Mouse (Mus musculus): ENCODE data around the gene Hoga1. TPM values are rescaled to one million over a fixed set of nuclear protein-coding genes. Genes with fewer than 3 reads are reported as not detected.
A peak's percentile ranks its signal among the peaks of the same experiment; 100 is the strongest.
"Not testable (repeated sequence)": the region's sequence is repeated elsewhere in the genome, so short reads cannot be mapped to it uniquely, and the experiment has no call there.

Hoga1 gene
- polyA plus RNA-seq, 1 experiment from 2014 or later: 50.6 TPM

DNA sequence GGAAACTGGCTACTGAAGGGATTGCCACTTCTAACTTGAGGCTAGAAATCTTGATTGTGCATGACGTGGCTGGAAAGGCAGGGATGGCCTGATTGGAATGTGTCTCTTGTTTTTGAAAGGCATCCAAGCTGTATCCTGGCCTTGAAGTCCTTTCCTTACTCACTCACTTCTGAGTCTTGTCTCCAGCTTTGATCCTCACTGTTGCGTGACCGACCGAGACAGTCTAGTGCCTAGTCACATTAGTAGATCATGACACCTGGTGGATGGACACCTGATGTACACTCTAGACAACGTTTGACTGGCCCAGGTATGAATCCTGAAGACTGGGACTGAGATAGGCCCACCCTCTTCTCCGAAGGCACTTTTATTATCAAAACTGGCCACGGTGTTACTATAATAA lies 27.4 kb downstream of the Hoga1 start:
- H3K27ac ChIP-seq (replicated peaks): peak overlapping the region; percentile 68
- H3K4me1 ChIP-seq (replicated peaks): no peaks in the 10 kb centered on the region; the same call in 1 of the 2 replicates
- H3K4me2 ChIP-seq: no peak overlapping the region
- no peak overlapping the region for H3K4me3 ChIP-seq (replicated peaks)
- no peaks in the 10 kb centered on the region for H3K9me3 ChIP-seq (replicated peaks)
- WGBS (ENCODE audit: insufficient replicate concordance): 66% methylated on average over 7 of the region's 7 CpGs
- 0 out of 2 replicates have a peak, but pooled peaks cover 7% of the 10 kb centered on the region for H3K36me3 ChIP-seq (replicated peaks)
- no peaks in the 10 kb centered on the region for H3K27me3 ChIP-seq
- ATAC-seq (ENCODE audit: insufficient read depth): no peak
- H3K9ac ChIP-seq: no peak overlapping the region

DNA sequence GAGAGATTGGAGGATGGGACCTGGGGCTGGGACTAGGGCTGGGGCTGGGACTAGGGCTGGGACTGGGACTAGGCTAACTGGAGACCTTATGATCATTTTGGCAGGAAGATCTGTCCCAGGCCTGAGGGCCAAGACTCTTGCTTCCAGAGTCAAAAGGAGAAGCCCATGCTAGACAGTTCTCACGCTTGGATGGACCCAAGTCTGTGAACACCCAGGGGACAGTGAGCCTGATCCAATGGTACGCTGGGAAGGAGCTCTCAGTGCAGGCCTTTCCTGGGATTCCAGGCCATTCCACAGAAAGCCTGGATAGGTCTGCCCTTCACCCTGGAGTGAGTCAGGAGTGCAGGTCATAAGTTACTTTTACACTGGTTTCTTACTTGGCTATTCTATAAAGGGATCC lies 29.6 kb downstream of the Hoga1 start:
- 68% methylated on average over 2 of the region's 2 CpGs for WGBS (ENCODE audit: insufficient replicate concordance)
- no peaks in the 10 kb centered on the region for H3K27me3 ChIP-seq

DNA sequence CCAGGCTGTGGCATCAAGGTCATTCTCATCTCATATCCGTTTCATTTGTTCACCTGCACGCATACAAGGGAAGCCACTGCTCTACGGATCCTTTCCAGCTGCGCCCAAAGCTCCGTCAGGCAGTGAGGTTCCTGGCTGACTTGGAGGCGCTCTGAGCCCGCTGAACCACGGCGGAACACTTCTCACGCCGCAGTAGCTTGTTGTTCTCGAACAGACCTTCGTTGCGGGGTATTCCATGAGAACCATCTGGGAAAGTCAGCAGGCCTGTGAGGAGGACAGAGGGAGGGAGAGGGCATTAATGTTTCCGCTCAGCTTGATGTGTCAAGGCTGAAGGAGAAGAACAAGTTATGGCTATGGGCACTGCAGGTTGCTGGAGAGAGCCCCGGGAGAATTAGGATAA lies 30.6 kb downstream of the Hoga1 start:
- no peaks in the 10 kb centered on the region for H3K27me3 ChIP-seq
- no peak overlapping the region for H3K4me3 ChIP-seq (replicated peaks)
- H3K4me1 ChIP-seq (replicated peaks): peaks cover 18% of the 10 kb centered on the region; the same call in 1 of the 2 replicates
- WGBS (ENCODE audit: insufficient replicate concordance): 84% methylated on average over 16 of the region's 16 CpGs
- H3K36me3 ChIP-seq (replicated peaks): no peaks in the 10 kb centered on the region
- no peaks in the 10 kb centered on the region for H3K9me3 ChIP-seq (replicated peaks)
- H3K27ac ChIP-seq (replicated peaks): no peak overlapping the region
- no peak overlapping the region for H3K4me2 ChIP-seq
- ATAC-seq (ENCODE audit: insufficient read depth): no peak
- H3K9ac ChIP-seq: no peak overlapping the region

More for the DNA sequence above, 29.6 kb downstream of the Hoga1 start:
- 0 out of 2 replicates have a peak, but pooled peaks cover 6% of the 10 kb centered on the region for H3K36me3 ChIP-seq (replicated peaks)
- no peaks in the 10 kb centered on the region for H3K9me3 ChIP-seq (replicated peaks)
- no peak overlapping the region for H3K4me2 ChIP-seq
- H3K4me3 ChIP-seq (replicated peaks): no peak overlapping the region
- H3K9ac ChIP-seq: no peak overlapping the region
- peaks cover 18% of the 10 kb centered on the region; the same call in 1 of the 2 replicates for H3K4me1 ChIP-seq (replicated peaks)
- no peak overlapping the region for H3K27ac ChIP-seq (replicated peaks)
- no peak for ATAC-seq (ENCODE audit: insufficient read depth)

DNA sequence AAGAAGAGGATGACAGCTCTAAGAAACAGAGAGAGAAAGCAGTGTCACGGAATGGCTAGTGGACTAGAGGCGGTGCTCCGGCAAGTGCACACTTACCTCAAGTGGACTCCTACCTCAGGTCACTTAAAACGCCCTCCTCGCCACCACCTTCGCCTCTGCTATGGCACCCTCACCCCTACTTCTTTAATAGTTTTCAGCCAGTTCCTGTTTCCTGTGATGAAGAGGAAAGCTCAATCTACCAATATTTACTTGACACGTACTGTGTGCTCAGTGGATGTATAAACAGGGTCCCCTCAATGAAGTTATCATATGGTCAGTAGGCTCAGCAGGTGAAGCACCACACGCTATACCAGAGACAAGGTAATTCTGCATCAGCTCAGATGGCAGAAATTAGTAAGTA lies 33.2 kb downstream of the Hoga1 start:
- Histone ChIP-seq H3K4me2 (no peak overlapping the region), H3K9me3 (replicated peaks) (no peaks in the 10 kb centered on the region), H3K27ac (replicated peaks) (no peak overlapping the region; the same call in 1 of the 2 replicates), H3K9ac (no peak overlapping the region), H3K4me3 (replicated peaks) (no peak overlapping the region), H3K4me1 (replicated peaks) (peaks cover 18% of the 10 kb centered on the region; the same call in 1 of the 2 replicates), H3K36me3 (replicated peaks) (no peaks in the 10 kb centered on the region), H3K27me3 (no peaks in the 10 kb centered on the region)
- ATAC-seq (ENCODE audit: insufficient read depth): no peak
- 74% methylated on average over 8 of the region's 8 CpGs for WGBS (ENCODE audit: insufficient replicate concordance)

DNA sequence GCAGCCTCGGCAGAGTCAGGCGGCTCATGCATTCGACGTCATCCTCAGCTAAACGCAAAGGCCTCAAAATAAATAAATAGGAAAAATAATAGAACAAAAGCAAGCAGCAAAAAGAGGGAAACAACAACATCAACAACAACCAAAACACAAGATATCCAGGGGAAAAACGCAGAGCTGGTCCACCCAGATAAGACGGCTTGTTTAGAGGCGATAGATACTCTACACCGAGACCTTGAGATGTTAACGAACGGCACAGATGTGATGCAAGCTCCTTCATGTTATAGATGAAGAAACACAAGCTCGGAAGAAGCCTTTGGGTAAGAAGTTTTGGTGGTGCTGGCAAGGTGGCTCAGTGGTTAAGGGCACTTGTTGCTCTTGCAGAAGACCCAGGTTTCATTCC lies 33.6 kb downstream of the Hoga1 start:
- ATAC-seq (ENCODE audit: insufficient read depth): peak; percentile 37; the same call in 1 of the 2 replicates
- Histone ChIP-seq H3K27me3 (no peaks in the 10 kb centered on the region), H3K9me3 (replicated peaks) (no peaks in the 10 kb centered on the region), H3K4me1 (replicated peaks) (peaks cover 18% of the 10 kb centered on the region; the same call in 1 of the 2 replicates), H3K4me3 (replicated peaks) (no peak overlapping the region), H3K4me2 (no peak overlapping the region), H3K27ac (replicated peaks) (no peak overlapping the region), H3K36me3 (replicated peaks) (no peaks in the 10 kb centered on the region), H3K9ac (no peak overlapping the region)
- WGBS (ENCODE audit: insufficient replicate concordance): 68% methylated on average over 12 of the region's 12 CpGs

DNA sequence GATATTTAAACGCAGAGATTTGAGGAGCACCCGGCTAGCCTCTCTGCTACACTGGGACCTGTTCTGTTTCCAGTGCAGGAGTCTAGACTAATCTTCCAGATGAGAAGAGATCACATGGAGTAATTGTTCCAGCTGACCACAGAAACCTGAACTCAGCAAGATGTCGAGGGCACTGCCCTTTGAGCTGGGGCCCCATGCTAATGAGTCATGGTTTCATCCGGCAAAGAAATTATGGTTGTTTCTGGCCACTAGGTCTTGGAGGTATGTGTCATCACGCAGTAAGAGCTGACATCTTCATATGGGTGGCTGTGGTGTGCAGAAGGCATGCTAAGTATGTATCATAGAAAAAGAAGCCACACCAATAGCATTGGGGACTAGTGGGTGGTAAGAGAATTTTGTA lies 34.5 kb downstream of the Hoga1 start:
- Histone ChIP-seq H3K4me3 (replicated peaks) (no peak overlapping the region), H3K9me3 (replicated peaks) (no peaks in the 10 kb centered on the region), H3K4me1 (replicated peaks) (peaks cover 18% of the 10 kb centered on the region; the same call in 1 of the 2 replicates), H3K4me2 (no peak overlapping the region), H3K36me3 (replicated peaks) (no peaks in the 10 kb centered on the region), H3K27me3 (no peaks in the 10 kb centered on the region), H3K27ac (replicated peaks) (no peak overlapping the region), H3K9ac (no peak overlapping the region)
- WGBS (ENCODE audit: insufficient replicate concordance): 62% methylated on average over 5 of the region's 5 CpGs
- no peak for ATAC-seq (ENCODE audit: insufficient read depth)

DNA sequence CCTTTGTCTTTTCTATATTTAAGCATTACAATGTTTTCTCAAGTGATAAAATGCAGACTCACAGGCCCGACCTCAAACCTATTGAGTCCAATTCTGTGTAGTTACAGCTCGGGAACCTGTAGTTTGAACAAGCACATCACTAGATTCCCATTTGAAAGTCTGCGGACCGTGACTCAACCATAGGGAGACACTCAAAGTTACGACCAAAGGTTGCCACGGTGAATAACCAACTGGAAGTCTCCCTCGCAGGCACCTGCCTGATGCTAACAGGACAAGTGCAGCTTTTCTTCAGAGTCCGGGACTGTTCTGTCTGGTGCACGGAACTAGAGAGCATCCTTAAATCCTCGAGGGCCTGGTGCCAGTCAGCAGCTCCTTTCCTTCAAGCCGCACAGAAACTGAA lies 35.1 kb downstream of the Hoga1 start:
- H3K9me3 ChIP-seq (replicated peaks): no peaks in the 10 kb centered on the region
- no peaks in the 10 kb centered on the region for H3K36me3 ChIP-seq (replicated peaks)
- H3K4me2 ChIP-seq: no peak overlapping the region
- no peak for ATAC-seq (ENCODE audit: insufficient read depth)
- 69% methylated on average over 11 of the region's 11 CpGs for WGBS (ENCODE audit: insufficient replicate concordance)
- H3K27me3 ChIP-seq: peaks cover under 1% of the 10 kb centered on the region; the same call in 1 of the 2 replicates
- no peak overlapping the region for H3K9ac ChIP-seq
- peaks cover 19% of the 10 kb centered on the region for H3K4me1 ChIP-seq (replicated peaks)
- H3K4me3 ChIP-seq (replicated peaks): no peak overlapping the region
- no peak overlapping the region for H3K27ac ChIP-seq (replicated peaks)

DNA sequence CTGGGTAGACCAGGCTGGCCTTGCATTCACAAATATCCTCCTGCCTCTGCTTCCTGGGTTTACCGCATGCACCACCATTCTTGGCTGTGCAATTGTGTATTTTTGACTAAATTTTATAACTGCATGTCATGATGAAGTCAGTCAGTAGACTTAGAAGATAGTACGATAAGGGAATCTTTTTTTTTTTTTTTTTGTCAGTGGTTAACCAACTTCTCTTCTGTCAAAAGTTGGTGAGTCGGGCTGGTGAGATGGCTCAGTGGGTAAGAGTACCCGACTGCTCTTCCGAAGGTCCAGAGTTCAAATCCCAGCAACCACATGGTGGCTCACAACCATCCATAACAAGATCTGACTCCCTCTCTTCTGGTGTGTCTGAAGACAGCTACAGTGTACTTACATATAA lies 36.2 kb downstream of the Hoga1 start:
- not testable (repeated sequence) for H3K36me3 ChIP-seq (replicated peaks); ATAC-seq (ENCODE audit: insufficient read depth)
- WGBS (ENCODE audit: insufficient replicate concordance): 63% methylated on average over 5 of the region's 5 CpGs

DNA sequence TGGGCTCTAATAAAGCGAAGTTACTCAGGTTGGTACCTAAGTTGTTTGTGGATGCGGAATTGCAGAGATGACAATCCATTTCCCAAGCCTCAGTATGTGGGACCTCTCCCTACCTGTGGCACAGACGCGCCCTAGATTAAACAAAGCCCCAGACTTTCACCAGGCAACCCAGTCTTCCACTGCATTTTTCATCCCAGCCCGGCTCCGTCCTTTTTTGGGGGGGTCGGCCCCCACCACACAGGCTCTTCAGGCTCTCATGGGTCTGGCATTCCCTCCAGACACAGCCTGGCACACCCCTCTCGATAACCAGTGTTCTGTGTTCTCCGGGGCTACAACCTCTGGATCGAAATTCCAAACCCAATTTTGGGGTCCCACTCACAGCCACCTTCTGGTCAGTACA lies 40.3 kb downstream of the Hoga1 start:
- no peaks in the 10 kb centered on the region for H3K36me3 ChIP-seq (replicated peaks)
- no peaks in the 10 kb centered on the region for H3K9me3 ChIP-seq (replicated peaks)
- H3K4me1 ChIP-seq (replicated peaks): peaks cover 21% of the 10 kb centered on the region
- peak overlapping the region; percentile 78 for H3K4me2 ChIP-seq
- peaks cover 7% of the 10 kb centered on the region for H3K27me3 ChIP-seq
- WGBS (ENCODE audit: insufficient replicate concordance): 15% methylated on average over 10 of the region's 10 CpGs
- peak overlapping the region; percentile 59 for H3K4me3 ChIP-seq (replicated peaks)
- no peak overlapping the region for H3K27ac ChIP-seq (replicated peaks)
- H3K9ac ChIP-seq: peak overlapping the region; percentile 47
- ATAC-seq (ENCODE audit: insufficient read depth): no peak

More for the DNA sequence above, 36.2 kb downstream of the Hoga1 start:
- H3K4me1 ChIP-seq (replicated peaks): peaks cover 29% of the 10 kb centered on the region
- H3K4me2 ChIP-seq; H3K9ac ChIP-seq; H3K27ac ChIP-seq (replicated peaks); H3K27me3 ChIP-seq; H3K9me3 ChIP-seq (replicated peaks); H3K4me3 ChIP-seq (replicated peaks): not testable (repeated sequence)

DNA sequence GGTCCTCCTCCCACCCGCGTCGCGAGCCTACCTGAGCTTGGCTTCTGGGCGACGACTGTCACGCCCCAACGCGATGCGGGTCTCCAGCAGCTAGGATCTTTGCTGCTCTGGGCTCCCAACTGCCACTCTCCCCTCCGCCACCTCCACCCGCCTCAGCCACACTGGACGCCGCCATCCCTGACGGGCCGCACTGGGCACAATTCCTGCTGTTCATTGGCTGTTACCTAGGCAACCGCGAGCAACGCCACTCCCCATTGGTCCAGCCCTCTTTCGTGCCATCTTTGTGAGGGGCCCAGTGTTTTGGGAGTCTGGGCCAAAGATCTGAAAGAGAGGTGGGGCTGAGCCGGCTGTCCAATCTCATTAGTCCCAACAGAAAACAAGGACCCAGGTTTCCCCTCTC lies 40.8 kb downstream of the Hoga1 start, which contains the start of gene Morn4:
Gene Morn4 (minus strand): TSS at position 192 of the 400 bp plus-strand sequence.
- Histone ChIP-seq H3K36me3 (replicated peaks) (no peaks in the 10 kb centered on the region), H3K4me1 (replicated peaks) (peaks cover 25% of the 10 kb centered on the region), H3K9ac (peak within 1 kb of the TSS; percentile 47), H3K4me3 (replicated peaks) (peak within 1 kb of the TSS; percentile 59), H3K27me3 (peaks cover 7% of the 10 kb centered on the region), H3K27ac (replicated peaks) (no peak within 1 kb of the TSS), H3K9me3 (replicated peaks) (no peaks in the 10 kb centered on the region), H3K4me2 (peak within 1 kb of the TSS; percentile 78)
- ATAC-seq (ENCODE audit: insufficient read depth): no peak
- under 1% methylated on average over 21 of the region's 21 CpGs for WGBS (ENCODE audit: insufficient replicate concordance)

DNA sequence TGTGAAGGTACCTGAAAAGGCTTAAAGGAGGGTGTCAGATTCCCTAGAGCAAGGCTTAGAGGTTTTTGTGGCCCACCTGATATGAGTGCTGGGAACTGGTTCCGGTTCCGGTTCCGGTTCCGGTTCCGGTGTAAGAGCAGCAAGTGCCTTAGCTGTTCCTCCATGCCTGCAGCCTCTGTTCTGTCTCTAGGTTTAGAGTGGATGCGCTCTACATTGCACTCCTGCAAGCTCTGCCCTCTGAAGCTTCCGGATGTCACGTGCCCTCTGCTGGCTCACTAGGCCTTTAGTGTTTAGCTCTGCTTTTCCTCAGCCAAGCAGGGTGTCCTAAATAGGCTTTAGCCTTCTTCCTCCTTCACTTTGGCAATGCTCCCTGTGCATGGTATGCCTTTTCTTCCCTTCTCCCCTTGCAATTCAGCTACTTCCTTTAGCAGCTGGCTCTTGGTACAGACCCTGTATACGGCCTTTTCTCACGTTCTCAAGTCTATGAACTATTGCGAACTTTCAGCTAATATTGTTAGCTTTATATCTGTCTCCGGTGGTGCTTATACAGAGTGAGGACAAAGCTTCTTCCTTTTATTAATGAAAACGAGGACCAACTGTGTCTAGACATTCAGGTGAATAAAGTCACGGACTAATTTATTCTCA lies 43.8 kb downstream of the Hoga1 start:
- H3K27ac ChIP-seq (replicated peaks): peak overlapping the region; percentile 90
- 14% methylated on average over 14 of the region's 14 CpGs for WGBS (ENCODE audit: insufficient replicate concordance)
- H3K4me1 ChIP-seq (replicated peaks): peaks cover 37% of the 10 kb centered on the region
- peaks cover 7% of the 10 kb centered on the region for H3K27me3 ChIP-seq
- peak overlapping the region; percentile 10; the same call in 1 of the 2 replicates for H3K9ac ChIP-seq
- peaks cover 5% of the 10 kb centered on the region; the same call in 1 of the 2 replicates for H3K36me3 ChIP-seq (replicated peaks)
- no peaks in the 10 kb centered on the region for H3K9me3 ChIP-seq (replicated peaks)
- H3K4me3 ChIP-seq (replicated peaks): peak overlapping the region; percentile 90
- H3K4me2 ChIP-seq: peak overlapping the region; percentile 73
- no peak for ATAC-seq (ENCODE audit: insufficient read depth)

Measured in liver, embryonic 15.5 days (tissue).